Mouse (Mus musculus) kidney, adult 9 months (tissue): ENCODE measurements around the gene Cisd1.

Experiments
- DNase-seq: peaks from one replicate; pipeline ENCODE4 v3.0.0; 2022

Cisd1 gene

GRCm38 (mm10) chr10:71348637-71349280, 4.0 kb upstream of the Cisd1 start:
- no peak for DNase-seq

- no peak for DNase-seq
Observed at GRCm38 (mm10) chr10:71347964-71348636, 3.3 kb upstream of the Cisd1 start.

- peak; percentile 100 for DNase-seq
Observed at GRCm38 (mm10) chr10:71347509-71347949, 2.8 kb upstream of the Cisd1 start, which contains the start of gene Ipmk. Gene Ipmk (plus strand): TSS chr10:71347763.

- DNase-seq = peak; percentile 62
Observed at GRCm38 (mm10) chr10:71346722-71347508, 2.2 kb upstream of the Cisd1 start.

- no peak for DNase-seq
Observed at GRCm38 (mm10) chr10:71346106-71346505, 1.4 kb upstream of the Cisd1 start.

GRCm38 (mm10) chr10:71343567-71344265, 1.0 kb downstream of the Cisd1 start:
- no peak for DNase-seq

GRCm38 (mm10) chr10:71343130-71343529, 1.6 kb downstream of the Cisd1 start:
- no peak for DNase-seq

GRCm38 (mm10) chr10:71342030-71342805, 2.5 kb downstream of the Cisd1 start:
- peak; percentile 84 for DNase-seq

GRCm38 (mm10) chr10:71341290-71341689, 3.5 kb downstream of the Cisd1 start:
- peak; percentile 80 for DNase-seq

- DNase-seq = peak; percentile 86
Observed at GRCm38 (mm10) chr10:71340195-71340594, 4.6 kb downstream of the Cisd1 start.

GRCm38 (mm10) chr10:71339463-71339862, 5.3 kb downstream of the Cisd1 start:
- no peak for DNase-seq

- DNase-seq = peak; percentile 90
Observed at GRCm38 (mm10) chr10:71338156-71338905, 6.4 kb downstream of the Cisd1 start.

GRCm38 (mm10) chr10:71337733-71338132, 7.0 kb downstream of the Cisd1 start:
- peak; percentile 90 for DNase-seq

GRCm38 (mm10) chr10:71332859-71333258, 11.9 kb downstream of the Cisd1 start:
- no peak for DNase-seq

- DNase-seq = no peak
Observed at GRCm38 (mm10) chr10:71332376-71332775, 12.4 kb downstream of the Cisd1 start.

GRCm38 (mm10) chr10:71331908-71332307, 12.8 kb downstream of the Cisd1 start:
- no peak for DNase-seq

GRCm38 (mm10) chr10:71330070-71330469, 14.7 kb downstream of the Cisd1 start:
- DNase-seq = no peak

- no peak for DNase-seq
Observed at GRCm38 (mm10) chr10:71329295-71329694, 15.5 kb downstream of the Cisd1 start.

- DNase-seq = no peak
Observed at GRCm38 (mm10) chr10:71328870-71329269, 15.9 kb downstream of the Cisd1 start.

GRCm38 (mm10) chr10:71328382-71328781, 16.4 kb downstream of the Cisd1 start:
- DNase-seq = peak; percentile 68

- no peak for DNase-seq
Observed at GRCm38 (mm10) chr10:71327386-71327785, 17.4 kb downstream of the Cisd1 start.
